Mouse (Mus musculus) megakaryocyte, embryonic 14.5 days (primary cell): ENCODE results near the gene Slc25a5.

Source experiments
- FLI1 ChIP-seq: IDR thresholded peaks from 2 replicates; pipeline ENCODE4 v1.6.1; 2012; ENCODE audit warnings: low read length, inconsistent platforms, mixed read lengths
- GATA1 ChIP-seq: IDR thresholded peaks from 3 replicates; pipeline ENCODE4 v1.6.1; 2012; ENCODE audit warnings: mixed read lengths, low read length, inconsistent platforms, borderline replicate concordance

- TF ChIP-seq GATA1 = no peak
- no peak for TF ChIP-seq FLI1
Measured at GRCm38 (mm10) chrX:36815439-36815838, 20.0 kb downstream of the Slc25a5 start.
